Mouse (Mus musculus) megakaryocyte, embryonic 14.5 days (primary cell): ENCODE results near the gene Olfr1111.

Experiments
- FLI1 ChIP-seq: IDR thresholded peaks from 2 replicates; pipeline ENCODE4 v1.6.1; 2012; ENCODE audit warnings: low read length, inconsistent platforms, mixed read lengths
- GATA1 ChIP-seq: IDR thresholded peaks from 3 replicates; pipeline ENCODE4 v1.6.1; 2012; ENCODE audit warnings: mixed read lengths, low read length, inconsistent platforms, borderline replicate concordance

DNA sequence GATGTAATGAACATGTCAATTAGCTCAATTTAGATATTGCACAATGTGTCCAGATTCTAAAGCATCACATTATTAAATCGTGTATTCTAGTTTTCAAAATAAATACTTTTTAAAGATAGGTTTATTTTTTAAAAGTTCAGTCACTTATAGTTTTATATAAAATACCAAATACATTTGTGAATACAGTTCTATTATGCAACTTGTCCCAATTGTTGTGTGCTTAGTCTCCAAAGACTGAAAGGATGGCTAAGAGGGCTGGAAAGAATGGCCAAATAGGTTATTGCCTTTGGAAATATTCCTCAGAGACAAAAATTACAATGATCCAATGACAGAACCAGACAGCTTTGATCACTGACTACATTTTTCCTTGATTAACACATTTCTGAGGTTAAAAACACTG, 35.1 kb upstream of the Olfr1111 start, which contains the start of gene Olfr1112:
- TF ChIP-seq GATA1 (no peak), FLI1 (no peak)
